Mouse (Mus musculus) kidney, postnatal 36 days (tissue): ENCODE measurements around the gene Mmrn1.
"Not testable (repeated sequence)": the region's sequence is repeated elsewhere in the genome, so short reads cannot be mapped to it uniquely, and the experiment has no call there.

Experiments
- DNase-seq, 2 experiments: peaks; one replicate each; pipeline ENCODE4 v3.0.0; 2021 to 2022; ENCODE audit warnings: mixed read lengths in 2 of 2

The Mmrn1 gene

GRCm38 (mm10) chr6:60924676-60925075 lies at the start of gene Mmrn1:
TSS of gene Mmrn1 (plus strand) at chr6:60924976.
- DNase-seq: not testable (repeated sequence)

- no peak for DNase-seq
These were observed 44.4 kb upstream of the Mmrn1 start for GRCm38 (mm10) chr6:60880362-60880761.

GRCm38 (mm10) chr6:60881534-60881933 lies 43.2 kb upstream of the Mmrn1 start:
- DNase-seq: no peak

GRCm38 (mm10) chr6:60907272-60907671 lies 17.5 kb upstream of the Mmrn1 start:
- DNase-seq: no peak

- peak in 1 of 2 experiments; percentile 27 for DNase-seq
These were observed 6.6 kb downstream of the Mmrn1 start for GRCm38 (mm10) chr6:60931364-60931763.

GRCm38 (mm10) chr6:60934835-60935234 lies 10.1 kb downstream of the Mmrn1 start:
- no peak for DNase-seq

- DNase-seq: no peak
These were observed 10.8 kb downstream of the Mmrn1 start for GRCm38 (mm10) chr6:60935448-60936130.

GRCm38 (mm10) chr6:60944178-60944577 lies 19.4 kb downstream of the Mmrn1 start:
- no peak for DNase-seq

- DNase-seq: no peak
These were observed 19.8 kb downstream of the Mmrn1 start for GRCm38 (mm10) chr6:60944621-60945020.

GRCm38 (mm10) chr6:60950415-60950814 lies 25.6 kb downstream of the Mmrn1 start:
- DNase-seq: peak; percentile 12 to 66

GRCm38 (mm10) chr6:60961285-60961684 lies 36.5 kb downstream of the Mmrn1 start:
- no peak for DNase-seq

GRCm38 (mm10) chr6:60961838-60962237 lies 37.1 kb downstream of the Mmrn1 start:
- DNase-seq: no peak

- no peak for DNase-seq
These were observed 37.9 kb downstream of the Mmrn1 start for GRCm38 (mm10) chr6:60962668-60963067.

- no peak for DNase-seq
These were observed 39.0 kb downstream of the Mmrn1 start for GRCm38 (mm10) chr6:60963726-60964125.

- DNase-seq: no peak
These were observed 42.2 kb downstream of the Mmrn1 start for GRCm38 (mm10) chr6:60966931-60967330.

- no peak for DNase-seq
These were observed 44.6 kb downstream of the Mmrn1 start for GRCm38 (mm10) chr6:60969407-60969806.

GRCm38 (mm10) chr6:60970811-60971210 lies 46.0 kb downstream of the Mmrn1 start:
- DNase-seq: no peak

- no peak for DNase-seq
These were observed 53.8 kb downstream of the Mmrn1 start for GRCm38 (mm10) chr6:60978610-60979009.

GRCm38 (mm10) chr6:60979039-60979438 lies 54.3 kb downstream of the Mmrn1 start:
- DNase-seq: peak in 1 of 2 experiments; percentile 29

GRCm38 (mm10) chr6:60984360-60984759 lies 59.6 kb downstream of the Mmrn1 start:
- DNase-seq: no peak

- DNase-seq: no peak
These were observed 61.1 kb downstream of the Mmrn1 start for GRCm38 (mm10) chr6:60985919-60986318.

- no peak for DNase-seq
These were observed 62.1 kb downstream of the Mmrn1 start for GRCm38 (mm10) chr6:60986914-60987313.

- no peak for DNase-seq
These were observed 63.0 kb downstream of the Mmrn1 start for GRCm38 (mm10) chr6:60987804-60988203.

- DNase-seq: no peak
These were observed 67.6 kb downstream of the Mmrn1 start for GRCm38 (mm10) chr6:60992366-60992765.
